Mouse (Mus musculus): ENCODE data around the gene Mprip. TPM values are rescaled to one million over a fixed set of nuclear protein-coding genes. Genes with fewer than 3 reads are reported as not detected.
A peak's percentile ranks its signal among the peaks of the same experiment; 100 is the strongest.

Gene Mprip
- total RNA-seq, 2 experiments from 2014 or later, result 75.6 to 87.2 TPM

DNA sequence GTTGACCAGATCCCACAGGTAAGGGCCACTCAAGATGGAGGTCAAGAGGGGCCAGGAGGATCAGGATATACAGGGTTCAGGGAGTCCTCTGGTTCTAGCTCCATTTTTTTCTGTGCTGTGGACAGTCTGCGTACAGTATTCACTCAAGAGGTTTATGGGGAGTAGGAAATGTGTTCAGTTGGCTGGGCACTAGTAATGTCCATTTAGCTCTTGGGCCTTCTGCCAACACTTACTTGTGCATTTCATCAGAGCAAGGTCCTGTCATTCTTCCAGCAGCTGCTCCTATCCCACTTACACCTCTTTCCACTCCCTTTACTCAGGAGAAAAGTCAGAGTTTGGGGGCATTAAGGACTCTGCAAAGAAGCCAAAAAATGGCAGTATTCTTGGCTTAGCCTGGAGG is 33.4 kb downstream of the Mprip start:
- no peak for TF ChIP-seq CTCF (IDR thresholded peaks at IDR 0.05)
- intact Hi-C loops (cut with DNase I), result no loop called here
- no peak overlapping the region for H3K4me3 ChIP-seq
- DNase-seq, result peak; percentile 50
- peak overlapping the region; percentile 44; the same call in 1 of the 2 replicates for H3K27ac ChIP-seq

DNA sequence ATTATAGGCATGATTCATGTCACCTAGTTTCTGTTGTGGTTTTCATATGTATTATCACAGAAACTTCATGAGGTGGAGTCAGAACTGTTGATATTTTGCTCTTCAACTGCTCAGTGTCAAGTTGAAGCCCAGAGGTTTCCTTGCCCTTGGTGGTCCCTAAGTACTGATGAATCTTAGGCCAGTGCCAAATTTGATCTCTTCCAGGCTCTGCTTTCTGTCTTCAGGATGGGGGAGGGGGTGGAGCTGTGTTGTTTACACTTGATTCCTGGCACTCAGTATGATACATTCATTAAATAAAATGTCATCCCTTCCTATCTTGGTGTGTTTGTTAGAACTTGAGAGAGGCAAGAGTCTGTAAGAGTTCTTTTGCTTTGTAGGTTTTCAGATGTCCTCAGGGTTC is 34.4 kb downstream of the Mprip start:
- DNase-seq, result no peak
- intact Hi-C loops (cut with DNase I), result no loop called here
- H3K27ac ChIP-seq, result peak overlapping the region; percentile 44; the same call in 1 of the 2 replicates
- H3K4me3 ChIP-seq, result no peak overlapping the region
- no peak for TF ChIP-seq CTCF (IDR thresholded peaks at IDR 0.05)

DNA sequence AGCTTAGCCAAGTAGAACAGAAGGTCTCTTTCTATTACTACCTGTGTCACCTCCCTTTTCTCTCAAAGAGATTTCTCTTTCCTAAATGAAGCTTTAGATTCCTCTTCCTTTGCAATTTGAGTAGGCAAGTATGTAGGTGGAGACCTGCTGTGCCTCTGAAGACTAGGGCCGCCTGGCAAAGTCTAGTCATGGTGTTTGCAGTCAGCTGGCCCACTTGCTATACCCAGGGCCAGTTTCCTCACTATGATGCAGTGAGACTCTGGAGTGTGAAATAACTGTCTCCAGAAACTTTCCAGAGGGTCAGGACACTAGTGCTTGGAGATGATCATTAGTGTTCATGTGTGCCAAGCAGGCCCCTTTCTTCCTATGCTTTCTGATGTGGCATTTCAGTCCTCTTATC is 36.5 kb downstream of the Mprip start:
- no peak for TF ChIP-seq CTCF (IDR thresholded peaks at IDR 0.05)
- H3K27ac ChIP-seq, result no peak overlapping the region
- no peak for DNase-seq
- intact Hi-C loops (cut with DNase I), result no loop called here
- no peak overlapping the region for H3K4me3 ChIP-seq

DNA sequence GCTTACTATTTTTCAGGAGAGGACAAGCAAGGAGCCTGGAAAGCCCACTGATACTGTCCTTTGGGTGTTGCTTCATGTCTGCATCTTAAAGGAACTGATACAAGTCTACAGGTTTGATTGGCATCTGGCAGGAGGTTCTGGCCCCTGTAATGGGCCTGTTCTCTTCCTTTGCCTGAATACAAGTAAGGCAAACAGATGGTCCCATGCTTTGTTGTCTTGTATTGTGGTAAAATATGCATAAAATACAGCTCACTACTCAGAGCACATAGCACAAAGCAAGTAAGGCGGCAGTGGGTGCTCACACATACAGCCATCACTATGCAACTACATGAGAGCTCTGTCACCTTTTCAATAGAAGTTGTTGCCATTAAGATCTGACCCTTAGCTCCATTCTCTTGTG is 39.7 kb downstream of the Mprip start:
- Histone ChIP-seq H3K4me3 (no peak overlapping the region), H3K27ac (no peak overlapping the region)
- no peak for TF ChIP-seq CTCF (IDR thresholded peaks at IDR 0.05)
- intact Hi-C loops (cut with DNase I), result no loop called here
- DNase-seq, result no peak

DNA sequence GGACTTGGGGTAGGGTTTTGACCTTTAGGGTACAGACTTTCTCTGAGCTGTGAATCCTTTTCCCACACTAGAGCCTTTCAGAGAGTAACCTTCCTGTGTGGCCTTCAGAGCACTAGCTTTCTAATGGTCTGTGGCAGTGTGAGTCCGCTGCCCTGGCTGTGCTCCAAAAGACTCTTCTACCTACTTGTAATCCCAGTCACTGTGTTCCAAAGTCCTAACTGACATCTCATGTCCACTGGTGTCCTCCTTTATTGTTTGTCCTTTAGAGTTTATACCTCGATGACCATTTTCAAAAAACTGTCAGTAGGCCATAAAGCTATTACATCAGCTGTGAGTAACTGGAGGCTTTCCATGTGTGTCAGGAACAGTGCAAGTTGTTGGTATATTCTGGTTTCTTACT is 44.0 kb downstream of the Mprip start:
- TF ChIP-seq CTCF (IDR thresholded peaks at IDR 0.05), result no peak
- H3K27ac ChIP-seq, result peak overlapping the region; percentile 91
- intact Hi-C loops (cut with DNase I), result loop anchor here (5.0 kb wide), 1 partner anchor 43 kb away; the partner anchor contains the start of gene Mprip
- no peak overlapping the region for H3K4me3 ChIP-seq
- no peak for DNase-seq

DNA sequence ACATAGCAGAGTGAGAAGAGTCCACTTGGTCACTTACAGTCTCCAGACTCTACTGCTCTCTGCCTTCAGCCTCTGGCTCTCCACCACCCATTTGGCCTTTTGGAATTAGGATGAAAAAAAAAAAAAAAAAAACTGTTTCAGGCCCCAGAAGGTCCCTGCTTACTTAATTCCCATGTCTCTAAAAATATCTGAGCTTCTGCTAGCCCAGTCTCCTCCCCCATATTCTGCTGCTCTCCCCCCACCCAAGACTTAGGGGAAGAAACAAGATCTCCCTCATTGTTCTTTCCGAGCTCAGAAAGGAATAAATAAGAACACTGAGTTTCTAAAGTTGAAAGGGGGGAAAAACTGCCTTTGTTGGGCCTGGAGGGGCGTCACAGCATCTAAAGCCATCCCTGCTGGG is 46.4 kb downstream of the Mprip start:
- no peak for DNase-seq
- intact Hi-C loops (cut with DNase I), result loop anchor here (5.0 kb wide), 1 partner anchor 45 kb away; the partner anchor contains the start of gene Mprip
- Histone ChIP-seq H3K27ac (peak overlapping the region; percentile 91), H3K4me3 (peak overlapping the region; percentile 60)
- TF ChIP-seq CTCF (IDR thresholded peaks at IDR 0.05), result no peak

DNA sequence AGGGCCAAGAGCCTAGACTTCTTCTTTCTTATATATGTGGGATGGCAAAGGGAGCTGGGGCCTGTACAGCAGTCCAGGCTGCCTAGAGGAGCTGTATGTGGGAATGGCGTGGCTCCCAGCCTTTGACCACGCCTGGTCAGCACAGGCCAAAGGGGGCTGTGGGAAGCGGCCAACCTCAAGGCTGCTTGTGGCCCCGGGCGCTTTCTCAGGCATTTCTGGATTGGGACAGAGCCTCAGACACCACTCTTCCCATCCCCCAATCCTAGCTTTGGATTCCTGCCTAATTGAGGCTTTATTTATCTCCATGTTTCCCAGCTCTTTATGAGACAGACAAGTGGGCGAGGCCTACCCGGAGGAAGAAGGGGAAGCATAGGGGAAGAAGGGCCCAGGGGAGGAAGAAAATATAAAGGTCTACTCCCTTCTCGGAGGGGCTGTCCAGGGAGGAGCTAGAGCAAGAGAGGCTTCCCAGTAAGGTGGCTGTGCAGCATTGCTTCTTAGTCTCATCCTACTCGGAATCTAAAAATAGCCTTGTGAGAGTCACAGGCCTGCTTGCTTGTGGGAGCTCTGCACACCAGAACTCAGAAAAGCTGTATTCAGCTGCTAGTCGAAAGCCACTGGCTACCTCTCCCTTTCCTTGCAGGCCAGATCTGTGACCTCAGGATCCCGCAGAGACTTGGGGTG is 47.0 kb downstream of the Mprip start:
- peak; percentile 81 for DNase-seq
- Histone ChIP-seq H3K27ac (peak overlapping the region; percentile 91), H3K4me3 (peak overlapping the region; percentile 60)
- no peak for TF ChIP-seq CTCF (IDR thresholded peaks at IDR 0.05)
- intact Hi-C loops (cut with DNase I), result loop anchor here (5.0 kb wide), 1 partner anchor 46 kb away; the partner anchor contains the start of gene Mprip

DNA sequence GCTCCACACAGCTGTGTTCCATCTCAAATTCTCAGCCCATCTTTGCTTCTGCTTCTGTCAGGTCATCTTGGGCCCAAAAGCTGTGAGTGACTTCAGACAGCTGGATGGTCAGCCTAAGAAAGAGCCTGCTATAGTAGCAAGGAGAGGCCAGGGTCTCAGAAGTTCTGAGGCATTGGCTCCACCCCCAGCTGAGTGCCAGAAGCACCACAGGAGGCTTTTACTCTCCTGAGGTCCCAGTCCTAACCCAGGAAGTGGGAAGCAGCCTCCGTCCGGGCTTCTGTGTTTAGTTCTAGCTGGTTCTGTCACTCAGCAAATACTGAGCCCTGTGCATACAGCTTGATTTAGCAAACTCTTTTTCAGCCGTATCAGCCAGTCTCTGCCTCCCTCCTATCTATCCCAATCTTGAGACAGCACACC is 54.3 kb downstream of the Mprip start:
- DNase-seq, result no peak
- intact Hi-C loops (cut with DNase I), result no loop called here
- TF ChIP-seq CTCF (IDR thresholded peaks at IDR 0.05), result no peak
- H3K4me3 ChIP-seq, result no peak overlapping the region
- H3K27ac ChIP-seq, result peak overlapping the region; percentile 35; the same call in 1 of the 2 replicates

DNA sequence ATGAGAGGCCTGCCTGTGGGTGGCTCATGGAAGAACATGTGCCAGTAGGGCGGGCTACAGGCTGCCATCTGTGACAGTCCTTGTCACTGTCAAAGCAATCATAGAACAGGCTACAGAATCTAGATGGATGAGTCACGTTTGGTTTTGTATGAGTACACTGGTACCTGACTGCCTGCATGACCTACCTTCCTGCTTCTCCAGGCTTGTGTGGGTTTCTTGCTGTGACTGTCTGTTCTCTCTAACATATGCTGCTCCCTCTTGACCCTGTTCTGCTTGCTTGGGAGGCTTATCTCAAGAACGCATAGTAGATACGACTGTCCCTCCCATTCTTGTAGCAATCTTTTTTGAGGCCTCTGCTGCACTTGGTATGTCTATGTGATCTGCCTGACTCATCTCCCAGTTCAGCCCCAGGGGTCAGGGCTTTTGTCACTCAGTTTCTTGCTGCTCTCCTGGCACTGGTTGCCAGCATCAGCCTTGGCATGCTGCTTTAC is 56.7 kb downstream of the Mprip start:
- intact Hi-C loops (cut with DNase I), result no loop called here
- no peak overlapping the region for H3K27ac ChIP-seq
- TF ChIP-seq CTCF (IDR thresholded peaks at IDR 0.05), result no peak
- DNase-seq, result no peak
- H3K4me3 ChIP-seq, result no peak overlapping the region

DNA sequence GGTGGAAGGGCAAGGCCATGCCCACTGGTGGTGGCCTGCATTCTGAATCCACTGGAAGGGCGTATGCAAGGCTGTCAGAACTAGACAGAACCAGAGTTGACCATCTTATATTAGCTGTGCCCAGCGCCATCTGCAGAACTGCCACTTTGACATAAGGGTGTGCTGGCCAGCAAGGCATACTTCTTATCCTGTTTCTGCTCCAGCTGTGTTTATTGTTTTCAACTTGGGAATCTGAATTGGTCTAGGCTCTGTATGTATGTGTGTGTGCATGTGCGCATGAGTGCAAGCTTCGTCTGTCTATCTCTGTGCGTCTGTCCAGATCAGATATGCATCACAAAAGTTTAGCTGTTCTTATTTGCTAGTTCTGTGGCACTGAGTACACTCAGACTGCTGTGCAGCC is 58.1 kb downstream of the Mprip start:
- Histone ChIP-seq H3K27ac (no peak overlapping the region), H3K4me3 (no peak overlapping the region)
- intact Hi-C loops (cut with DNase I), result no loop called here
- no peak for DNase-seq
- TF ChIP-seq CTCF (IDR thresholded peaks at IDR 0.05), result no peak

DNA sequence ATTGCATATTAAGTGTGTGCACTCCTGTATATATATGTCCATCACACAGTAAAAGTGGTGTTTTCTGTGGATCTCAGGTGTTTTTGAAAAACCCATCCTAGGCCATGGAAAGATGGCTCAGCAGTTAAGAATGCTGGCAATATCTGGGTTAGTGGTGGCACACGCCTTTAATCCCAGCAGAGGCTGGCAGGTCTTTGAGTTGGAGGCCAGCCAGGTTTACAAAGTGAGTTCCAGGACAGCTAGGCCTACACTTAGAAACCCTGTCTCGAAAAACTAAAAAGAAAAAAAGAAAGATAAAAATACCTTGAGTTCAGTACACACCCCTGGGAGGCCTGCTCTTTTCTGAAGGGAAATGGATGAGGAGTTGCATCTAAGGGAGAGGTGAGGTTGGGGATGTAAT is 60.3 kb downstream of the Mprip start:
- intact Hi-C loops (cut with DNase I), result no loop called here
- DNase-seq, result peak; percentile 54
- H3K4me3 ChIP-seq, result no peak overlapping the region
- no peak for TF ChIP-seq CTCF (IDR thresholded peaks at IDR 0.05)
- H3K27ac ChIP-seq, result peak overlapping the region; percentile 4

DNA sequence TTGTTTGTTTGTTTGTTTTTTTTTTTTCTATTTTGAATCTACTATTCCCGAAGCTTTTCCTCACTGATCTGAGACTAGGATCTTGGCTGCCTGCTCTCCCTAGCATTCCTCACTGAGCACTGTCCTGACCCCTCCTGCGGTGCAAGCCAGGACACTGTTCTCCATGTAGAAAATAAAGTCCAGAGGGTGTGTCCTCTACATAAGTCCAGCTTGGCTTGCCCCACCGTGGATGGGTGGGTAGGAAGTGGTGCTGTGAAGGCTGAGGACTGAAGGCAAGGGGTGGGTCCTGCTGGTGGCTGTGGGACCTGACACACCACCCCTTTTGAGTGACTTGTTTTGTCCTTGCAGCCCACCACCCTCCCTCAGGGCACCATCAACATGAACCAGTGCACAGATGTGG is 66.1 kb downstream of the Mprip start:
- no peak for TF ChIP-seq CTCF (IDR thresholded peaks at IDR 0.05)
- intact Hi-C loops (cut with DNase I), result loop anchor here (5.0 kb wide), 1 partner anchor 65 kb away; the partner anchor contains the start of gene Mprip
- H3K4me3 ChIP-seq, result no peak overlapping the region
- DNase-seq, result peak; percentile 46
- H3K27ac ChIP-seq, result peak overlapping the region; percentile 54

DNA sequence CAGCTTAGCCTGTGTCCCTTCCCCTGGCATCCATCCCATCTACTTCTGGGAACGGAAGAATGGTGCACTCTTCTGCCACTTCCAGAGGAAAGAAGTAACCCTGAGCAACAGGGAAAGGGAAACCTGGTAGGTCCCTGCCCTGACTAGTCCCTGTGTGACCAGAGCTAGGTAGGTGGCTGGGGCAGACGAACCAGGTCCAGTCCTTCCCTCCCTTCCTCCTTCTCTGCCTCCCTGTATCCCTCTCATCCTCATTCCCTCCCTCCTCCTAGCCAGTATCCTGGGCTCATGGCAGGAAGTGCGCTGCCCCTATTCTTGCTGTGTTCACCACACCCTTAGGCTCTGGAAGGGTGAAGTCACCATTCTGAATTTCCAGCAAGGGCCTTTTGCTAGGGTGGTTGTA is 70.7 kb downstream of the Mprip start:
- peak overlapping the region; percentile 82 for H3K27ac ChIP-seq
- no peak for DNase-seq
- intact Hi-C loops (cut with DNase I), result loop anchor here (5.0 kb wide), 1 partner anchor 100 kb away; no protein-coding TSS in a partner anchor
- no peak overlapping the region; the same call in 1 of the 2 replicates for H3K4me3 ChIP-seq
- no peak for TF ChIP-seq CTCF (IDR thresholded peaks at IDR 0.05)

Data from gastrocnemius, adult 2 months (tissue).